Mouse (Mus musculus): Measurements from ENCODE around the gene Obox8. TPM values are rescaled to one million over a fixed set of nuclear protein-coding genes. Genes with fewer than 3 reads are reported as not detected.
A peak's percentile ranks its signal among the peaks of the same experiment; 100 is the strongest.

The Obox8 gene
- total RNA-seq (2021): not detected
- long read RNA-seq, experiment 1: 0 reads
- long read RNA-seq, experiment 2: 0 reads

DNA sequence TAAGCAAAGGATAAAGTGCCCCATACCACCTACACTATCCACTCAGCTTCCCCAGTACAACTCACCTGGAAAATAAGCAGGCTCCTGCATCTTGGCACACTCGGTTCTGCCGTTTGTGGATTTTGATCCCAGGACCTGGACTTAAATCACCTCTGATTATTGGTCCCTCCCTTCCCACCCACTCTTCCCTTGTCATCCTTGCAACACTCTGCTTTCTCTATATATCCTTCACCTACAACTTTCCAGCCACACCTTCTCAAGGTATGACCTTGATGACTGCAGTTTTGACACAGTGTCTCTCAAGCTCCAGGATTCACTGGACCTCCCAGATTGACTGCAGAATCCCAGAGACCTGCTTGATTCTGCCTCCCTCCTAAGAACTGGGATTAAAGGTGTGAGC, at the start of gene Obox8:
Gene Obox8, minus strand, starts transcription at position 101 of the 400 bp plus-strand sequence.
- intact Hi-C loops (cut with DNase I): no loop called here
- no peak for TF ChIP-seq CTCF (IDR thresholded peaks at IDR 0.05)
- Histone ChIP-seq H3K4me3 (no peak within 1 kb of the TSS), H3K27ac (no peak within 1 kb of the TSS)
- DNase-seq (ENCODE audit: extremely low spot score in 1 of 2, low spot score in 2 of 2): no peak

DNA sequence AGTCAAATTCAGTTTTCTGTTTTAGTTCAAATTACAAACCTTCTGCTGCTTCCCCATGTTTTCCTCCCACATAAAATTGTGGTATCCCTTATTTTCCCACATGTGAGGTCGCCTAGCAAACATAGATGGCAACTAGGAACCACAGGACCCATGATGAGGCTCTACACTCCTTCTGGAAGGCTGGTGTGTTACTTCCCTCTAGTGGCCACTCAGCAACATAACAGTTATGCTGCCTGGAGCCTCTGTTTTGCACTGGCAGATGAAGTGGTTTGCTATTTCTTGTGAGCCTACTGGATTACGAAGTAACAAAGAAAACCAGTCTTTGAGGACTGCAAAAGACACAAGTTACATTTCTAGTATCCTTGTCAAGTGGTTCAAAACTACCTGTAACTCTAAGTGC, 16.1 kb downstream of the Obox8 start:
- intact Hi-C loops (cut with DNase I): loop anchor here (5.0 kb wide), 2 partner anchors 1030 to 1245 kb away; no protein-coding TSS in a partner anchor
- DNase-seq (ENCODE audit: extremely low spot score in 1 of 2, low spot score in 2 of 2): no peak
- H3K27ac ChIP-seq: no peak overlapping the region
- peak; percentile 57 for TF ChIP-seq CTCF (IDR thresholded peaks at IDR 0.05)
- H3K4me3 ChIP-seq: no peak overlapping the region

DNA sequence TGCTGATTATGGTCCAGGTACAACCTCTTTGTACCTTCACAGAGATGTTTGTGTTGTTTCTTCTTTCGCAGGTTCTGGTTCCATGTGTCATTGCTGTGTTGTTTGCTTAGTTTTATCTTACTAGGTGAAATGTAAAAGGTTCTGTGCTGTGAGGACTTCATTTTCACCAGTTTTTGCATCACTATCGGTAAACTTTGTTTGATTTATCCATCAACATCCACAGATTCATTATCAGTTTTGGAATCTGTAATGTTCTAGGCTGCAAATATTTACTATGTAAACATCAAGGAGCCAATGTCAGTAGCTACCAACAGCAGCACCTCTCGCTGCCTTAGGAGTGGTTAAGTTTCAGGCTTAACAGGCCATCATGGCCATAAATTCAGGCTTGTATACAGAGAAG, 24.7 kb downstream of the Obox8 start:
- no peak for DNase-seq (ENCODE audit: extremely low spot score in 1 of 2, low spot score in 2 of 2)
- Histone ChIP-seq H3K27ac (no peak overlapping the region), H3K4me3 (no peak overlapping the region)
- no peak for TF ChIP-seq CTCF (IDR thresholded peaks at IDR 0.05)
- intact Hi-C loops (cut with DNase I): no loop called here

- intact Hi-C loops (cut with DNase I): no loop called here
- DNase-seq (ENCODE audit: extremely low spot score in 1 of 2, low spot score in 2 of 2): no peak
- no peak for TF ChIP-seq CTCF (IDR thresholded peaks at IDR 0.05)
- Histone ChIP-seq H3K4me3 (no peak overlapping the region), H3K27ac (no peak overlapping the region)
Measured at GRCm38 (mm10) chr7:14307571-14307970, 25.8 kb downstream of the Obox8 start.

Other genes starting within 250 kb of the Obox8 start
- gene Sult2a3, start 210.5 kb downstream of the Obox8 start, total RNA-seq (2021): not detected
- gene Sult2a6, start 78.7 kb downstream of the Obox8 start, total RNA-seq (2021): not detected
- not detected for gene Sult2a8, start 113.2 kb upstream of the Obox8 start, total RNA-seq (2021)
- not detected for gene Sult2a7, start 160.7 kb upstream of the Obox8 start, total RNA-seq (2021)
- gene Vmn1r90, start 229.9 kb upstream of the Obox8 start, total RNA-seq (2021): under 1 TPM; 0.14 to 0.16 TPM

Measured in left cerebral cortex, adult 2 months (tissue).